Mouse (Mus musculus): ENCODE data around the gene Rsbn1l.
"Not testable (repeated sequence)": the region's sequence is repeated elsewhere in the genome, so short reads cannot be mapped to it uniquely, and the experiment has no call there.

Rsbn1l gene

DNA sequence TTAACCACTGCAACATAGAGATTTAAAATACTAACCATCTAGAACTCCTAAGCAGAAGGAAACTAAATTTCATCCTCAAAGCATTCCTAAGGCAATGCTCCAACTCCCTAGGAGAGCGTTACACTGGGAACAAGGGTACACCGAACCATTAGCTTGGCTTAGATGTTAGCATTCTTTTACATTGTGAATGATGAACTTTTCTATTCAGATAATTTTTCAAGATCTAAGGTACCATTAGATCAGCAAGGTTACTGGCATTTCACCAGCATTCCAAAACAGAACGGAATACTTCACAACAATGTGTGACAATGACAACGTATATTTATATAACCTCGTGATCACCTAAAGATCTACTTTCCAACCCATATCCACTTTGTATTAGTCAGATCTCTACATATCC is 6.1 kb downstream of the Rsbn1l start:
- DNase-seq (ENCODE audit: low spot score), result no peak

DNA sequence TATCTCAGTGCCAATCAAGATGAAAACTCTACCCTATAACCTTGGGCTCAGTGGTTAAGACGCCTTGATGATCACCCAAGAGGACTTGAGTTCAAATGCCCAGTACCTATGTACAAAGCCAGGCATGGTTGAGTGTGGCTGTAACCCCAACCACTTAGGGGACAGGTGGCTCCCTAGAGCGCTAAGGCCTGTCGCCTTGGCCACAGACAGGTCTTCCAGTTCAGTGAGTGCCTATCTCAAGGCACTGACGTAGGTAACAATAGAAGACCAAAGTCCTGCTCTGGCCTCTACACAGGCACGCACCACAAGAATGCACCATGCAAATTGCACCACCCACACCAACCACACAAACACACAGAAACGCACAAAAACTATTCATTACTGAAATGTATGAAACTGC is 9.3 kb downstream of the Rsbn1l start:
- no peak for DNase-seq (ENCODE audit: low spot score)

DNA sequence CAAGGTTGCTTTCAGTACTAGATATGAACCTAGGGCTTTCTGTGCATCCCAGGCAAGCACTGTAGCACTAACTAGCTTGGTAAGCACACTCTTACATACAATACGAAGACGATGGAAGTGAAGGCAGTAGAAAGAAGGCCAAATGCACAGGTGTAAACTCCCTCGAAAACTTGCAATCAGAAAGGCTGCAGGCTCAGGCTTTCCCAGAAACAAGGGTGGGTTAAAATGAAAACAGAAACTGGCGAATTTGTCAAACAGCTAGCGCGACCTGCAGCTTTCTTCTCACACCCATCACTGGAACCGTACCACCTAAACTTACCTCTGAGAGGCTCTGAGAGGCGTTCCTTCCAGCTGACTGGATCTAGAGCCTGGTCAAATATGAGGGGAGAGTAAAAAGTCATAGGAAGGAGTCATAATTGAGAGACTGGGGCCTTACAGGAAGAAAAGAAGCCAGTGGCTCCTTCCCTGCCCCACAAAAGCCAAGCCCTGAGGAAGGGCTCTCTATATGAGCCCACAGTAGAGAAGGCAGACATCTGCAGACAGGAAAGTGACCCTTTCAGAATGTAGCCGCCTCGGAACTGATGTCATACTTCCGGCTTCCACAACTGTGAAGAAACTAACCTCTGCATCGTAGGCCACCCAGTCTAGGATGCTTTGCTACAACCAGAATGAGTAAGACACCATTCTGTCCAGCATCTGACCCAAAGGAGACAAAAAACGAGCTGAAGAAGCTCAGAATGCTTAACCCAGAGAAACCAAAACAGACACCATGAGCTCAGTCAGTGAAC is 11.0 kb downstream of the Rsbn1l start:
- no peak for DNase-seq (ENCODE audit: low spot score)

DNA sequence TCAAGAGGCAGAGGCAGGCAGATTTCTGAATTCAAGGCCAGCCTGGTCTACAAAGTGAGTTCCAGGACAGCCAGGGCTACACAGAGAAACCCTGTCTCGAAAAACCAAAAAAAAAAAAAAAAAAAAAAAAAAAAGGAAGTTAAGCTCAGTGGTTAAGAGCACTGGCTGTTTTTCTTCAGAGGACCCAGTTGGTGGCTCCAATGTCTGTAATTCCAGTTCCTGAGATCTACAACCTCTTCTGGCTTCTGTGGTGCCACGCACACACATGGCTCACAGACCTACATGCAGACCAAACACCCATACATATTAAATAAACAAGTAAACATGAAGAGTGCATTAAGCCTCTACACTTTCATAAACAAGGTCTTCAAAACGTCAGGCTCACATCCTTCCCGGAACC is 12.4 kb downstream of the Rsbn1l start:
- DNase-seq (ENCODE audit: low spot score), result not testable (repeated sequence)

- no peak for DNase-seq (ENCODE audit: low spot score)
Observed at GRCm38 (mm10) chr5:20942523-20942922, 13.7 kb downstream of the Rsbn1l start.

GRCm38 (mm10) chr5:20941205-20941604 is 15.0 kb downstream of the Rsbn1l start:
- no peak for DNase-seq (ENCODE audit: low spot score)

DNA sequence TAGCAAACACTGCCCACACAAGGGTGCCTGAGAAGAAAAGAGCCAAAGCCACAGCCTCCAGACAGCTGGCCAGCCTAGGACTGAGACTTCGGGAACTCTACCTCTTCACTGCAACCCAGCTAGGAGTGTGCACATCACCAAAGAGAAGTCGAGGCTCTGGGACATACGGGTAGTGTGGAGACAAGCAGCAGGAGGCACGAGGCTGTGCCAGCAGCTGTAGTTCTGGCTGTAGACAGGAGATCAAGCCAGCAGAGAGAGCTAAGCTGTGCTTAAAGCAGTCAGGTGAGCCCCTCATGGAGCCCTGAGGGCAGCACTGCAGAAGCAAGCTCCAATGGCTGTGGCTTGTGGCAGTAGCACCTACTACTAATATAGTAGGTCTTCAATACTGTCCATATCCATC is 15.5 kb downstream of the Rsbn1l start:
- no peak for DNase-seq (ENCODE audit: low spot score)

DNA sequence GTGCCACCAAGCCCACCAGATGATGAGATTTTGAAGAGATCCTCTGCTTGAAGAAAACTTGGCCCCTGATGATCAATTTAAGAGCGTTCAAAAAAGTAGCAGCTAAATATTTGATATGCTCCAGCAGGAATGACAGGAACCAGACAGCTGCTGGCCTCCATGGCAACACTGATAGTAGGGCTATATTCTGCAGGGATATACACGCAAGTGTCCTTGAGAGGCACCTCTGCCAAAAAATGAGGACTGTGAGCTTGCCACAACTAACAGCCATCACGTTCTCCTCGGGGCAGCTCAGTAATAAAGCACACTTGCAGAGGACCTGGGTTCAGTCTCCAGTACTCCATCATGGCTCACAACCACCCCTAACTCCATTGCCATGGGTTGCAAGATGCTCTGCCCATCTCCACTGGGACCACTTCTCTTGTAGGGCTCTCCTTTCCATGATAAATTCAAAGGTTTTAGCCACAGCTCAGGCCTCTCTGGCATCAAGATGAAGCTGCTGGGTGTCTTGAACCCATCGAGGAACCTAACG is 16.1 kb downstream of the Rsbn1l start:
- DNase-seq (ENCODE audit: low spot score), result no peak

- DNase-seq (ENCODE audit: low spot score), result no peak
Observed at GRCm38 (mm10) chr5:20938523-20938922, 17.7 kb downstream of the Rsbn1l start.

- DNase-seq (ENCODE audit: low spot score), result no peak
Observed at GRCm38 (mm10) chr5:20935934-20936333, 20.3 kb downstream of the Rsbn1l start.

- no peak for DNase-seq (ENCODE audit: low spot score)
Observed at GRCm38 (mm10) chr5:20932585-20932984, 23.6 kb downstream of the Rsbn1l start.

GRCm38 (mm10) chr5:20931300-20931699 is 24.9 kb downstream of the Rsbn1l start:
- DNase-seq (ENCODE audit: low spot score), result no peak

DNA sequence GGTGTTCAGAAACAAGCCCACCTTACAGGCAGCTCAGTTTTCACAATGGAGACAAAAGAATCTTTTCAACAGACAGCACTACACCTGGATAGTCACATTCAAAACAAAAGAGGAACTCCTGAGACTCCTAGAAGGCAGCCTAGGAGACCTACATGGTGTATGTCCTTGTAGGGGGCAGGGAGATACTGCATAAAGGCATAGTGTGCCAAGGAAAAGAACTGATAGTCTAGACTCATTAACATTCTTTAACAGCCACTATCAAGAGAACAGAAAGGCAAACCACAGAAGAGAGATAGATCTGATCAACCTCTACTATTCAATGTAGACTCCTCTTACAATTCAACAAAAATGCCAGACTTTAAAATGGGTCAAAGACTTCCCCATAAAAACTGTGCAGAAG is 25.8 kb downstream of the Rsbn1l start:
- no peak for DNase-seq (ENCODE audit: low spot score)

DNA sequence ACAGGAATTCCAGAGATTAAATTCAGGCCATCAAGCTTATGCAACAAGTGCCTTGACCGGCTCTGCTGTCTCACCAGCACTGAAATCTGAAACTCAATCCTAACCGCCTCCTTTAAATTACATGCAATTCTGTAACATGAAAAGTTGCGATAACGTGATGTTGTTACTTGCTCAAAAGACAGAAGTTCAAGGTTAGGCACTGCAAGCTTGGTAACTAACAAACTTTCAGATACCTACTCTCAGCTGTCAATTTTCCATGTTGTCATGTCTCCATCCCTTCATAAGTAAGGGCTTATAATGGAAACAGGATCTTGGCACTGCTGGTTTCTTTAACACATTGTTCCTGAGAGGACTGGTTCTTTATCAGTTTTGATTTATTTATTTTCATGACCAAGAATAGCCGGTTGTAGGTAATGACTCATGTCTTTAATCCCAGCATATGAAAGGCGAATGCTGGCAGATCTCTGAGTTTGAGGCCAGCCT is 26.5 kb downstream of the Rsbn1l start:
- DNase-seq (ENCODE audit: low spot score), result no peak

- no peak for DNase-seq (ENCODE audit: low spot score)
Observed at GRCm38 (mm10) chr5:20925451-20925850, 30.7 kb downstream of the Rsbn1l start.

GRCm38 (mm10) chr5:20924608-20925007 is 31.6 kb downstream of the Rsbn1l start:
- DNase-seq (ENCODE audit: low spot score), result no peak

DNA sequence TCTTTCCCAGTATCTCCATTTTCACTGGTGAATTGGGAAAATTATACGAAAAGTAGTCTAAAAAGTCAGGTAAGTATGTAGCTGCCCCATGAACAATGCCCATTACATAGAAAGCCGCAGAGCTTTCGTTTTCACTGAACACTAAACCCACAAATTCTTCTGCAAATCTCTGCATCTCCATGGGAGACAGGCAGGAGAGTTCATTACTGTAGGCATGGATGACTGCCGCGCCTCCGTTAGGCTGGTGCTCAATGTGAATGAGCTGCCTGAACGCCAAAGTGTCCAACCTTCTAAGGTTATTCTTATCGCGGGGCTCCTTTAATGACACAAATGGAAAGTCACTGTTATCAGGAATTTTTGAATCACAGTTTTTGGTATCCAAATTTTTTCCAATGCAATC is 36.6 kb downstream of the Rsbn1l start:
- no peak for DNase-seq (ENCODE audit: low spot score)

- DNase-seq (ENCODE audit: low spot score), result no peak
Observed at GRCm38 (mm10) chr5:20918967-20919366, 37.2 kb downstream of the Rsbn1l start.

- no peak for DNase-seq (ENCODE audit: low spot score)
Observed at GRCm38 (mm10) chr5:20913372-20914275, 42.6 kb downstream of the Rsbn1l start.

GRCm38 (mm10) chr5:20911741-20912140 is 44.5 kb downstream of the Rsbn1l start:
- DNase-seq (ENCODE audit: low spot score), result no peak

GRCm38 (mm10) chr5:20906191-20906590 is 50.0 kb downstream of the Rsbn1l start:
- DNase-seq (ENCODE audit: low spot score), result no peak

DNA sequence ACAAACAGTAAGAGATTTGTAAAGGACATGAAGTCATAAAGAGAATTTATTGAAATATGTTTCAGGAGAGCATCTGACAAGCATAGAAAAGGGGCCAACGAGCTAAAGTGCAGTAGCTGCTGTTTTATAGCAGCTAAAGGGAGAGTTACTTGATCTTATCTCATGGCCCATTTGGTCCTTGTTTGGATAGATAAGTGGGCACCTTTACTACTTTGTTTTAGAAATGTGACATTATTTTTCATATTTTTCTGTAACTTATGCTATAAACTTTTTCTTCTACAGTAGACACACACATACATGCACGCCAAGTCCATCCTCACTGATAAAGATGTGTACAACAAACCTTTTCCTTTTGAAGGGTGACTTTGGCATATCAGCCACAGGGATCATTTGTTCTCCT is 50.8 kb downstream of the Rsbn1l start:
- no peak for DNase-seq (ENCODE audit: low spot score)

DNA sequence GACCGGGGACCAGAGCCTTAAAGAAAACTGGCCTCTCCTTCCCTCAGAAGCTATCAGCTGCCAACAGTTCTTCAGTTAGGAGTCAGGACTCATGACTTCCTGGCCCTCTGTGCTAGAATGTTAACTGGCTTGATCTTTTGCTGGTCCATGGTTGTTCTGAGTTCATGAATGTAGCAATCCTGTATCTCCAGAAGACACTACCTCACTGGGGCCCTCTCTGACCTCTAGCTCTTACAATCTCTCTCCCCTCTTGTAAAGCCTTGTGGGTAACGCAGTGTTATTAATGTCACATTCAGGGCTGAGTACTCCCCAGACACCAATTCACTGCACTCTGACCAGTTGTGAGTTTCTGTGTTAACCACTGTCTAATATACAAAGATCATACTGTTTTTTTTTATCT is 51.6 kb downstream of the Rsbn1l start:
- DNase-seq (ENCODE audit: low spot score), result no peak
